ENCODE assay signal across 8 mouse cellular contexts in genomic region chr6:38695380-38696054, GRCm38 (mm10). TPM values are rescaled to one million over a fixed set of nuclear protein-coding genes. Genes with fewer than 3 reads are reported as not detected.
DNase-seq lines count a peak whose midpoint lies in the region; ATAC-seq lines count a peak whose summit lies in the region.

No protein-coding gene starts in this region.

- H3K36me3 ChIP-seq in intestine, embryonic 14.5 days (ENCODE audit: control insufficient read depth, insufficient read depth, low read length) = peaks cover 57% of the 10 kb centered on the region
- peaks cover 79% of the 10 kb centered on the region for H3K36me3 ChIP-seq in midbrain, embryonic 10.5 days

- no peak overlapping the region for H3K4me2 ChIP-seq in intestine, embryonic 14.5 days (ENCODE audit: low read length)

- peak; percentile 91 for ATAC-seq in common myeloid progenitor, adult 5-6 weeks (replicated peaks; ENCODE audit: low read depth, poor library complexity, severe bottlenecking)
- ATAC-seq in intestine, embryonic 14.5 days (replicated peaks; ENCODE audit: low FRiP score, low TSS enrichment, low read depth) = peak; percentile 53; the same call in 1 of the 2 replicates
- no peak for ATAC-seq in activated CD4-positive, CD25-positive, alpha-beta regulatory T cell, adult 4 months

- intact Hi-C loops in left cerebral cortex, postnatal 10 days (cut with DNase I) = loop anchor here (5.0 kb wide), 1 partner anchor 163 kb away; the partner anchor contains the start of gene Fmc1

- no peaks in the 10 kb centered on the region for H3K27me3 ChIP-seq in intestine, embryonic 14.5 days (replicated peaks; ENCODE audit: control insufficient read depth, insufficient read depth, low read length)
- H3K27me3 ChIP-seq in midbrain, embryonic 10.5 days (ENCODE audit: low read depth, poor library complexity, severe bottlenecking) = no peaks in the 10 kb centered on the region

- no peak overlapping the region for H3K9ac ChIP-seq in intestine, embryonic 14.5 days (ENCODE audit: low read length)

- H3K27ac ChIP-seq in intestine, embryonic 14.5 days (ENCODE audit: low read depth) = no peak overlapping the region
- H3K27ac ChIP-seq in midbrain, embryonic 10.5 days (replicated peaks) = no peak overlapping the region

- peaks cover 9% of the 10 kb centered on the region for H3K4me1 ChIP-seq in intestine, embryonic 14.5 days (replicated peaks; ENCODE audit: control insufficient read depth, insufficient read depth, low read length)
- peaks cover 7% of the 10 kb centered on the region for H3K4me1 ChIP-seq in midbrain, embryonic 10.5 days

- WGBS in intestine, embryonic 14.5 days = 32% methylated on average over 9 of the region's 9 CpGs
- WGBS in midbrain, embryonic 10.5 days = 32% methylated on average over 9 of the region's 9 CpGs

- H3K9me3 ChIP-seq in intestine, embryonic 14.5 days (ENCODE audit: control insufficient read depth, low read length) = no peaks in the 10 kb centered on the region
- no peaks in the 10 kb centered on the region for H3K9me3 ChIP-seq in midbrain, embryonic 10.5 days (replicated peaks)

- no peak overlapping the region for H3K4me3 ChIP-seq in intestine, embryonic 14.5 days (ENCODE audit: low read depth, low read length)
- H3K4me3 ChIP-seq in midbrain, embryonic 10.5 days = no peak overlapping the region

- DNase-seq in adipocyte (ENCODE audit: low spot score) = peak; percentile 87
- DNase-seq in gastrocnemius, adult 8-10 months (ENCODE audit: low spot score in 2 of 2) = peak; percentile 47 to 54
- DNase-seq in intestine, embryonic 14.5 days (ENCODE audit: low spot score) = peak; percentile 90
- DNase-seq in left cerebral cortex, postnatal 10 days (ENCODE audit: extremely low spot score in 1 of 2, low spot score in 2 of 2) = peak; percentile 83 to 85
- peak; percentile 79 for DNase-seq in midbrain, embryonic 10.5 days (ENCODE audit: low spot score)
- peak; percentile 64 for DNase-seq in skeletal muscle tissue, adult 2 months (ENCODE audit: low read depth, low spot score)

RNA-seq across cellular contexts. Expression of gene Clec2l, which starts 32.6 kb away (rescaled TPM):
- total RNA-seq in common myeloid progenitor, adult 5-6 weeks (2017) = not detected in 2 replicates
- under 1 TPM in 2 of 4 experiments, not detected in 2; 0.22 to 0.27 TPM for total RNA-seq in gastrocnemius, adult 8-10 months (2022)
- polyA plus RNA-seq in intestine, embryonic 14.5 days (2014; fragmentation: Nextera tagmentation; extraction: Ambion mirVana) = 1.4 and 1.6 TPM in 2 replicates
- total RNA-seq in left cerebral cortex, postnatal 10 days (2021) = 100 to 1,000 TPM; 113 to 117 TPM
- polyA plus RNA-seq in midbrain, embryonic 10.5 days (2016; fragmentation: Nextera tagmentation; extraction: Ambion mirVana) = 1.1 and 1.3 TPM in 2 replicates
- not detected for polyA plus RNA-seq in activated CD4-positive, CD25-positive, alpha-beta regulatory T cell, adult 4 months (2017; shearing (Covaris generic))

RNA-seq across cellular contexts. Expression of gene Klrg2, which starts 58.5 kb away (rescaled TPM):
- not detected in 2 replicates for total RNA-seq in common myeloid progenitor, adult 5-6 weeks (2017)
- under 1 TPM in 2 of 4 experiments, not detected in 2; 0.10 to 0.13 TPM for total RNA-seq in gastrocnemius, adult 8-10 months (2022)
- polyA plus RNA-seq in intestine, embryonic 14.5 days (2014; fragmentation: Nextera tagmentation; extraction: Ambion mirVana) = 0.30 and 0.34 TPM in 2 replicates
- total RNA-seq in left cerebral cortex, postnatal 10 days (2021) = 1 to 10 TPM in 1 of 2 experiments, under 1 TPM in 1; 0.49 to 1.3 TPM
- 0.14 TPM in 1 of 2 replicates, not detected in the other for polyA plus RNA-seq in midbrain, embryonic 10.5 days (2016; fragmentation: Nextera tagmentation; extraction: Ambion mirVana)
- polyA plus RNA-seq in activated CD4-positive, CD25-positive, alpha-beta regulatory T cell, adult 4 months (2017; shearing (Covaris generic)) = not detected

Comparison
In these comparisons a context has a peak if more than half of its experiments do, and no peak if none do; other contexts are left out.
1. RNA of gene Clec2l, which starts 32.6 kb away (total RNA-seq): 113 to 117 TPM in left cerebral cortex, postnatal 10 days; 0.22 to 0.27 TPM in gastrocnemius, adult 8-10 months and not detected in common myeloid progenitor, adult 5-6 weeks; every median in the first group is over 10 times any median in the second.
2. Peak in every context shown above with its lines, with median percentiles within 50 percentile points of each other: DNase-seq.